Mouse (Mus musculus): ENCODE results near the gene Rps6ka1.

Rps6ka1 gene

DNA sequence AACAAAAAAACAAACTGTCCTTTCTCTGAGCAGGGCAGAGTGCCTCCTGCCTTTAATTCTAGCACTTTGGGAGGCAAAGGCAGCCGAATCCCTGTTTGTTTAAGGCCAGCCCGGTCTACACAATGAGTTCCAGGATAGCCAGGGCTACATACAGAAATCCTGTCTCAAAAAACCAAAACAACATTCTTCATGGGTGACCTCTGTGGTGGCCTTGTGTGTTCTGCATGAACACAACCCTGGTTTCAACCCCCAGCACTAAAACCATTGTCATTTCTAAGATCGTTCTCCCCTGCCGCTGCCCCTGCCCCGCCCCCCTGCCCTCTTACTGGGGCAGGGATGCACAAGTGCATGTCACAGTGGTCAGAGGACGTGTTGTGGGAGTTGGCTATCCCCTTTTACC lies 13.3 kb upstream of the Rps6ka1 start:
- 0 out of 2 replicates have a peak, but pooled peaks cover 5% of the 10 kb centered on the region for H3K9me3 ChIP-seq (ENCODE audit: low read length)
- no peak overlapping the region for H3K4me3 ChIP-seq (replicated peaks; ENCODE audit: low read length)
- TF ChIP-seq POU5F1 (IDR thresholded peaks at IDR 0.05; ENCODE audit: borderline replicate concordance, low read length), result no peak
- TF ChIP-seq CTCF (conservative IDR thresholded peaks at IDR 0.05; ENCODE audit: low read length), result no peak
- peaks cover 74% of the 10 kb centered on the region for H3K4me1 ChIP-seq (replicated peaks; ENCODE audit: low read depth, low read length)
- no peaks in the 10 kb centered on the region for H3K27me3 ChIP-seq (ENCODE audit: insufficient read depth, low read length)
- H3K36me3 ChIP-seq (ENCODE audit: insufficient read depth, low read length), result no peaks in the 10 kb centered on the region

DNA sequence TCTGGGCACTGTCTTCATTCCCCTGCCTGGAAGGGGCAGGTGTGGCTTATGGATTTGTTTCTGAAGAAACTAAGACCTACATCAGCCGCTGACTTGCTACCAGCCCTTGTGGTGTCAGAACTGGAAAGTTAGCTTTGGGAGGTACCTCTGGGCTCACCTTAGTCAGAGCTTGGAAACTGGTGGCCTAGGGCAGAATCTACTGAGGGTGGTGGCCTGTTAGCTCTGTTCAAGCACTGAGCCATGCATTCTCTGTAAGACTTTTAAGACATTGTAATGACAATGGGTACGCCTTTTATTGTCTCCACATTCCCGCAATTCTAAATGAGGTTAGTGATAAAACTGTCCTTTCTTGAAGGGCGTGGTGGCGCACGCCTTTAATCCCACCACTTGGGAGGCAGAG lies 12.8 kb upstream of the Rps6ka1 start:
- H3K4me1 ChIP-seq (replicated peaks; ENCODE audit: low read depth, low read length), result peaks cover 75% of the 10 kb centered on the region
- H3K4me3 ChIP-seq (replicated peaks; ENCODE audit: low read length), result peak overlapping the region; percentile 43
- TF ChIP-seq POU5F1 (IDR thresholded peaks at IDR 0.05; ENCODE audit: borderline replicate concordance, low read length), result no peak
- TF ChIP-seq CTCF (conservative IDR thresholded peaks at IDR 0.05; ENCODE audit: low read length), result no peak
- no peak for TF ChIP-seq NANOG (IDR thresholded peaks at IDR 0.05; ENCODE audit: borderline replicate concordance, low read length)
- no peaks in the 10 kb centered on the region for H3K36me3 ChIP-seq (ENCODE audit: insufficient read depth, low read length)
- H3K9me3 ChIP-seq (ENCODE audit: low read length), result 0 out of 2 replicates have a peak, but pooled peaks cover 5% of the 10 kb centered on the region
- no peaks in the 10 kb centered on the region for H3K27me3 ChIP-seq (ENCODE audit: insufficient read depth, low read length)

DNA sequence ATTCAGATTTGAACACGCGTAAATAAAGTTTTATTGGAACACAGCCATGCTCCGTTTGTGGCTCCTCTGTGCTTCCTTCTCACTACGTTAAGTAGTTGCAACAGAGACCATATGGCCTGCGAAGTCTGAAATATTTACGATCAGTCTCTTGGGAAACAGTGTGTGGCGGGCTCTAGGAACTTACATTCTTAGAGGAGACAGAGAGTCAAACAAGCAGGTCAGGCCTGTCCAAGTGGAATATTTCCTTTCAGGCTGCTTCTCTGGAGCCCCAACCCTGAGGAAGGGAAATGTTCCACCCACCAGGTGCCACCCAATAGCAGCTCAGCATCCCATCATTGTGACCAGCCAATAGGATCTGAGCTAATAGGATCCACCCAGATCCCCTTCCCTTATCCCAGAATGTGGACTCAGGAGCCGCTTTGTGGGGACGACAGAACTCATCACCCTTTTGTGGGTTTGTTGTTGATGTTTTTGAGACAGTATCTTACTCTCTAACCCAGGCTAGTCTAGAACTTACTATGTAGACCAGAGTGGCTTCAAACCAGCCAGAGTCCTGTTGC lies 11.7 kb upstream of the Rps6ka1 start:
- no peak for TF ChIP-seq NANOG (IDR thresholded peaks at IDR 0.05; ENCODE audit: borderline replicate concordance, low read length)
- no peak for TF ChIP-seq POU5F1 (IDR thresholded peaks at IDR 0.05; ENCODE audit: borderline replicate concordance, low read length)
- TF ChIP-seq CTCF (conservative IDR thresholded peaks at IDR 0.05; ENCODE audit: low read length), result no peak
- Histone ChIP-seq H3K9me3 (ENCODE audit: low read length) (0 out of 2 replicates have a peak, but pooled peaks cover 5% of the 10 kb centered on the region), H3K36me3 (ENCODE audit: insufficient read depth, low read length) (no peaks in the 10 kb centered on the region), H3K4me3 (replicated peaks; ENCODE audit: low read length) (peak overlapping the region; percentile 77), H3K27me3 (ENCODE audit: insufficient read depth, low read length) (no peaks in the 10 kb centered on the region), H3K4me1 (replicated peaks; ENCODE audit: low read depth, low read length) (peaks cover 70% of the 10 kb centered on the region)

GRCm38 (mm10) chr4:133898151-133898550 lies 10.6 kb upstream of the Rps6ka1 start:
- H3K9me3 ChIP-seq (ENCODE audit: low read length), result 0 out of 2 replicates have a peak, but pooled peaks cover 5% of the 10 kb centered on the region
- H3K4me1 ChIP-seq (replicated peaks; ENCODE audit: low read depth, low read length), result peaks cover 58% of the 10 kb centered on the region
- no peaks in the 10 kb centered on the region for H3K36me3 ChIP-seq (ENCODE audit: insufficient read depth, low read length)
- peak overlapping the region; percentile 77 for H3K4me3 ChIP-seq (replicated peaks; ENCODE audit: low read length)
- no peaks in the 10 kb centered on the region for H3K27me3 ChIP-seq (ENCODE audit: insufficient read depth, low read length)
- TF ChIP-seq POU5F1 (IDR thresholded peaks at IDR 0.05; ENCODE audit: borderline replicate concordance, low read length) (no peak), CTCF (conservative IDR thresholded peaks at IDR 0.05; ENCODE audit: low read length) (no peak), NANOG (IDR thresholded peaks at IDR 0.05; ENCODE audit: borderline replicate concordance, low read length) (no peak)

DNA sequence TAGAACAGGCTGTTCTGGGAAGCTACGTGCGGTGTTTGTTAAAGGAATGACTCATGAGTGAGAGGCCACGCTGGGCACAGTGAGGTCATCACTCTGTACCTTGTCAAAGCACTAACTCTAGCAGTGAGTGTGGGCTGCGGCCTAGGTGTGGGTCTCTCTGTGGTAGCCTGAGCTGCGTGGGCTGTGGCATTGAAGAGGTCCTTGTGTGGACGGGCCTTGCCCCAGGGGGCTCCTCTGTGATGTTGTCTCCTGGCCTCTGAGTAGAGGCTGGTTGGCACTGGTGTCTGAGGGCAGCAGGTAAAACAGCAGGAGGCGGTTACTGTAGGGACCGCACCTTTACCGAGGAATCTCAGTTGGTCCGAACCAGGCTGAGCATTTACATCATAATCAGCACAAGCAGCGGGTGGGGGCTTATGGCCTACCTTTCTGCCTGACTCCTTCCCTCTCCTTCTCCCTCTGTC lies 9.9 kb upstream of the Rps6ka1 start:
- Histone ChIP-seq H3K27me3 (ENCODE audit: insufficient read depth, low read length) (no peaks in the 10 kb centered on the region), H3K9me3 (ENCODE audit: low read length) (0 out of 2 replicates have a peak, but pooled peaks cover 5% of the 10 kb centered on the region), H3K36me3 (ENCODE audit: insufficient read depth, low read length) (no peaks in the 10 kb centered on the region), H3K4me3 (replicated peaks; ENCODE audit: low read length) (peak overlapping the region; percentile 77), H3K4me1 (replicated peaks; ENCODE audit: low read depth, low read length) (peaks cover 55% of the 10 kb centered on the region)
- TF ChIP-seq CTCF (conservative IDR thresholded peaks at IDR 0.05; ENCODE audit: low read length) (no peak), POU5F1 (IDR thresholded peaks at IDR 0.05; ENCODE audit: borderline replicate concordance, low read length) (0 out of 2 replicates have a peak, but pooled peaks have one; percentile 14), NANOG (IDR thresholded peaks at IDR 0.05; ENCODE audit: borderline replicate concordance, low read length) (no peak)

DNA sequence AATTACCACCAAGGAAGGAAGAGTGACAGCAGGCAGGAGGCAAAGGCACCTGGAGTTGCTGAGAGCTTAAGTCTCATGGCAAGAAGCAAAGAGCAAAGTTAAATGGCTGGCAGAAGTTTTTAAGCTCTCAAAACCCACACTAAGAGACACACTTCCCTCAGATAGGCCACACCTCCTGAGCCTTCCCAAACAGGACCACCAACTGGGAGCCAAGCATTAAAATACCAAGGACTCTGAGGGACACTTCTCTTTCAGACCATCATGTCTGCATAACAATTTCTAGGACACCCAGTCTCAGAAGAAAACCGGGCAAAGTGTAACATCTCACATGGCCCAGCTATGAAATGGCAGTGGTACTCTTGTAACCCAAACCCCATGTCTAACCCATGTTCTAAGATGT lies 9.4 kb upstream of the Rps6ka1 start:
- Histone ChIP-seq H3K4me1 (replicated peaks; ENCODE audit: low read depth, low read length) (peaks cover 52% of the 10 kb centered on the region), H3K4me3 (replicated peaks; ENCODE audit: low read length) (peak overlapping the region; percentile 77), H3K36me3 (ENCODE audit: insufficient read depth, low read length) (no peaks in the 10 kb centered on the region), H3K9me3 (ENCODE audit: low read length) (0 out of 2 replicates have a peak, but pooled peaks cover 5% of the 10 kb centered on the region), H3K27me3 (ENCODE audit: insufficient read depth, low read length) (no peaks in the 10 kb centered on the region)
- no peak for TF ChIP-seq POU5F1 (IDR thresholded peaks at IDR 0.05; ENCODE audit: borderline replicate concordance, low read length)
- TF ChIP-seq NANOG (IDR thresholded peaks at IDR 0.05; ENCODE audit: borderline replicate concordance, low read length), result no peak
- no peak for TF ChIP-seq CTCF (conservative IDR thresholded peaks at IDR 0.05; ENCODE audit: low read length)

- TF ChIP-seq NANOG (IDR thresholded peaks at IDR 0.05; ENCODE audit: borderline replicate concordance, low read length) (no peak), CTCF (conservative IDR thresholded peaks at IDR 0.05; ENCODE audit: low read length) (no peak), POU5F1 (IDR thresholded peaks at IDR 0.05; ENCODE audit: borderline replicate concordance, low read length) (no peak)
- 0 out of 2 replicates have a peak, but pooled peaks cover 5% of the 10 kb centered on the region for H3K9me3 ChIP-seq (ENCODE audit: low read length)
- no peaks in the 10 kb centered on the region for H3K27me3 ChIP-seq (ENCODE audit: insufficient read depth, low read length)
- H3K36me3 ChIP-seq (ENCODE audit: insufficient read depth, low read length), result no peaks in the 10 kb centered on the region
- no peak overlapping the region for H3K4me3 ChIP-seq (replicated peaks; ENCODE audit: low read length)
- H3K4me1 ChIP-seq (replicated peaks; ENCODE audit: low read depth, low read length), result peaks cover 45% of the 10 kb centered on the region
These were observed 8.4 kb upstream of the Rps6ka1 start for GRCm38 (mm10) chr4:133896002-133896401.

- Histone ChIP-seq H3K9me3 (ENCODE audit: low read length) (no peaks in the 10 kb centered on the region), H3K4me1 (replicated peaks; ENCODE audit: low read depth, low read length) (peaks cover 61% of the 10 kb centered on the region), H3K27me3 (ENCODE audit: insufficient read depth, low read length) (no peaks in the 10 kb centered on the region), H3K4me3 (replicated peaks; ENCODE audit: low read length) (peak overlapping the region; percentile 88), H3K36me3 (ENCODE audit: insufficient read depth, low read length) (peaks cover 28% of the 10 kb centered on the region)
- no peak for TF ChIP-seq NANOG (IDR thresholded peaks at IDR 0.05; ENCODE audit: borderline replicate concordance, low read length)
- TF ChIP-seq CTCF (conservative IDR thresholded peaks at IDR 0.05; ENCODE audit: low read length), result no peak
- no peak for TF ChIP-seq POU5F1 (IDR thresholded peaks at IDR 0.05; ENCODE audit: borderline replicate concordance, low read length)
These were observed 348 bp downstream of the Rps6ka1 start for GRCm38 (mm10) chr4:133887249-133887648.
